39 mouse cellular contexts compared by ENCODE assay signal in the genomic region with DNA sequence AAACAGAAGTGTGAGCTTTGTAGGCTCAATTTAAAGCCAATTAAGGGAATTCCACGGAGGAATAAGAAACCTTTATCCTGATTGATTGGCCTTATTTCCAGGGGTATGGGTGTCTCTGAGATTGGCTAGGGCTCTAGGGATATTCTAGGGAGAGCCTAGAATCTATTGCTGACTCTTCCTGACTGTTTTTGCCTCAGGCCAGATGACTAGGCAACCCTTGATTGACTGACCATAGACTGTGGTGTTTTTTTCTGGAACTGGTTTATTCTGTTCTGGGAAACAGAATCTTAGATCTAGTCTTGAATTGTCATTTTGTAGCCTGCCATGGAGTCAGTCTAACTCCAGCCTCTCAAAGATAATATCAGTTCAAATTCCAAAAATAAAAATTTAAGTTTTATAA. TPM values are rescaled to one million over a fixed set of nuclear protein-coding genes. Genes with fewer than 3 reads are reported as not detected.
"Had no signal": no experiment of that assay in that cellular context is flagged by ENCODE, and none has a peak within 500 bp of the region (broad histone marks: within the 10 kb centered on the region; RNA-seq: fewer than 3 reads in every experiment).

No protein-coding gene starts in this region.

- H3K27ac ChIP-seq: embryonic facial prominence, embryonic 10.5 days; embryonic facial prominence, embryonic 12.5 days; embryonic facial prominence, embryonic 13.5 days; embryonic facial prominence, embryonic 15.5 days; forebrain, embryonic 10.5 days; forebrain, embryonic 12.5 days; forebrain, embryonic 13.5 days; forebrain, embryonic 15.5 days; gastrocnemius, adult 2 months; heart, adult 2 months; heart, embryonic 10.5 days had no signal

- ATAC-seq: forebrain, embryonic 13.5 days; forebrain, embryonic 14.5 days; forebrain, embryonic 15.5 days; forebrain, embryonic 16.5 days; forebrain, postnatal 0 days had no signal

- H3K27me3 ChIP-seq: embryonic facial prominence, embryonic 12.5 days; embryonic facial prominence, embryonic 13.5 days; embryonic facial prominence, embryonic 15.5 days; forebrain, embryonic 12.5 days; forebrain, embryonic 13.5 days; forebrain, embryonic 15.5 days had no signal

- H3K4me1 ChIP-seq: embryonic facial prominence, embryonic 10.5 days; embryonic facial prominence, embryonic 12.5 days; embryonic facial prominence, embryonic 13.5 days; embryonic facial prominence, embryonic 15.5 days; forebrain, embryonic 10.5 days; forebrain, embryonic 12.5 days; forebrain, embryonic 13.5 days; forebrain, embryonic 15.5 days; heart, embryonic 10.5 days had no signal

- H3K4me3 ChIP-seq: embryonic facial prominence, embryonic 10.5 days; embryonic facial prominence, embryonic 12.5 days; embryonic facial prominence, embryonic 13.5 days; embryonic facial prominence, embryonic 15.5 days; erythroblast, embryonic 14.5 days; forebrain, embryonic 10.5 days; forebrain, embryonic 12.5 days; forebrain, embryonic 13.5 days; forebrain, embryonic 15.5 days; gastrocnemius, adult 2 months; heart, adult 2 months; heart, embryonic 10.5 days had no signal

- H3K9ac ChIP-seq: embryonic facial prominence, embryonic 12.5 days; embryonic facial prominence, embryonic 13.5 days; embryonic facial prominence, embryonic 15.5 days; forebrain, embryonic 12.5 days; forebrain, embryonic 13.5 days; forebrain, embryonic 15.5 days; forebrain, postnatal 0 days had no signal

- H3K4me2 ChIP-seq: embryonic facial prominence, embryonic 12.5 days; embryonic facial prominence, embryonic 13.5 days; embryonic facial prominence, embryonic 15.5 days; forebrain, embryonic 12.5 days; forebrain, embryonic 13.5 days; forebrain, embryonic 15.5 days had no signal

- H3K36me3 ChIP-seq: embryonic facial prominence, embryonic 10.5 days; embryonic facial prominence, embryonic 12.5 days; embryonic facial prominence, embryonic 13.5 days; embryonic facial prominence, embryonic 15.5 days; forebrain, embryonic 10.5 days; forebrain, embryonic 12.5 days; forebrain, embryonic 15.5 days; heart, embryonic 10.5 days had no signal

- DNase-seq: cerebellum, adult 9-10 months; cerebellum, adult 9-11 months; cerebellum, postnatal 10 days; cerebellum, postnatal 14 days; cerebellum, postnatal 25 days; cerebellum, postnatal 36 days; embryo, embryonic 11 days; forebrain, postnatal 0 days; gastrocnemius, adult 2 months; gastrocnemius, postnatal 10 days; gastrocnemius, postnatal 14 days; gastrocnemius, postnatal 25 days; gastrocnemius, postnatal 36 days; heart, adult 11 months; heart, adult 2 months had no signal

- H3K9me3 ChIP-seq: embryonic facial prominence, embryonic 10.5 days; embryonic facial prominence, embryonic 12.5 days; embryonic facial prominence, embryonic 13.5 days; embryonic facial prominence, embryonic 15.5 days; forebrain, embryonic 10.5 days; forebrain, embryonic 12.5 days; forebrain, embryonic 13.5 days; forebrain, embryonic 15.5 days; heart, embryonic 10.5 days had no signal

RNA-seq across cellular contexts. Expression of a gene that starts 13.5 kb away (rescaled TPM):
- total RNA-seq: common myeloid progenitor, adult 5-6 weeks; forebrain, postnatal 0 days; gastrocnemius, adult 18-20 months; gastrocnemius, adult 2 months; gastrocnemius, adult 8-10 months; gastrocnemius, postnatal 10 days; gastrocnemius, postnatal 14 days; gastrocnemius, postnatal 25 days; gastrocnemius, postnatal 36 days; gastrocnemius, postnatal 4 days; granulocyte monocyte progenitor cell, adult 5-6 weeks; heart, adult 2 months; heart, adult 8-10 months had no signal
- polyA plus RNA-seq: cortical plate, adult 2 months; embryonic facial prominence, embryonic 10.5 days; embryonic facial prominence, embryonic 11.5 days; embryonic facial prominence, embryonic 12.5 days; embryonic facial prominence, embryonic 13.5 days; embryonic facial prominence, embryonic 14.5 days; embryonic facial prominence, embryonic 15.5 days; erythroblast, embryonic 14.5 days; forebrain, embryonic 10.5 days; forebrain, embryonic 11.5 days; forebrain, embryonic 12.5 days; forebrain, embryonic 13.5 days; forebrain, embryonic 14.5 days; forebrain, embryonic 15.5 days; forebrain, embryonic 16.5 days; forebrain, postnatal 0 days; frontal cortex, adult 2 months; gonadal fat pad, adult 2 months; heart, adult 2 months; heart, embryonic 10.5 days had no signal

RNA-seq across cellular contexts. Expression of a gene that starts 51.6 kb away (rescaled TPM):
- total RNA-seq: common myeloid progenitor, adult 5-6 weeks; forebrain, postnatal 0 days; gastrocnemius, adult 18-20 months; gastrocnemius, adult 2 months; gastrocnemius, adult 8-10 months; gastrocnemius, postnatal 10 days; gastrocnemius, postnatal 14 days; gastrocnemius, postnatal 25 days; gastrocnemius, postnatal 36 days; gastrocnemius, postnatal 4 days; granulocyte monocyte progenitor cell, adult 5-6 weeks; heart, adult 2 months; heart, adult 8-10 months had no signal
- polyA plus RNA-seq: cortical plate, adult 2 months; embryonic facial prominence, embryonic 10.5 days; embryonic facial prominence, embryonic 11.5 days; embryonic facial prominence, embryonic 12.5 days; embryonic facial prominence, embryonic 13.5 days; embryonic facial prominence, embryonic 14.5 days; embryonic facial prominence, embryonic 15.5 days; erythroblast, embryonic 14.5 days; forebrain, embryonic 10.5 days; forebrain, embryonic 11.5 days; forebrain, embryonic 12.5 days; forebrain, embryonic 13.5 days; forebrain, embryonic 14.5 days; forebrain, embryonic 15.5 days; forebrain, embryonic 16.5 days; forebrain, postnatal 0 days; frontal cortex, adult 2 months; heart, adult 2 months; heart, embryonic 10.5 days had no signal
